Mouse (Mus musculus) limb, embryonic 14.5 days (tissue): Measurements from ENCODE around the gene Dus1l. TPM values are rescaled to one million over a fixed set of nuclear protein-coding genes. Genes with fewer than 3 reads are reported as not detected.
A peak's percentile ranks its signal among the peaks of the same experiment; 100 is the strongest.

Experiments
- ATAC-seq: fragments of 200-750 bp; cut with Nextera tagmentation; 2 replicates; pipeline ENCODE4 v1.8.0; 2017; ENCODE audit warnings: low read depth, moderate number of reproducible peaks, moderate TSS enrichment; ENCODE audit not compliant: low FRiP score
- DNase-seq: peaks from one replicate; pipeline ENCODE4 v3.0.0-alpha.2; 2015; ENCODE audit warnings: low spot score
- H3K27ac ChIP-seq: fragments of 300-500 bp; sonication (generic); replicated peaks from 2 replicates; pipeline ENCODE4 v1.5.1; 2014; ENCODE audit warnings: low read depth, mild to moderate bottlenecking, low read length, moderate library complexity, mixed read lengths
- H3K27me3 ChIP-seq: fragments of 300-500 bp; sonication (generic); 2 replicates; pipeline ENCODE4 v1.6.1; 2014; ENCODE audit warnings: low read length, mixed read lengths; ENCODE audit not compliant: control insufficient read depth, insufficient read depth
- H3K36me3 ChIP-seq: fragments of 300-500 bp; sonication (generic); 2 replicates; pipeline ENCODE4 v1.6.1; 2014; ENCODE audit warnings: mild to moderate bottlenecking, low read length, moderate library complexity, mixed read lengths; ENCODE audit not compliant: control insufficient read depth, insufficient read depth
- H3K4me1 ChIP-seq: fragments of 300-500 bp; sonication (generic); 2 replicates; pipeline ENCODE4 v1.6.1; 2014; ENCODE audit warnings: antibody characterized with exemption, low read length, mixed read lengths; ENCODE audit not compliant: control insufficient read depth, insufficient read depth
- H3K4me2 ChIP-seq: fragments of 300-500 bp; sonication (generic); replicated peaks from 2 replicates; pipeline ENCODE4 v1.6.1; 2014; ENCODE audit warnings: low read depth, mild to moderate bottlenecking, low read length, moderate library complexity; ENCODE audit not compliant: severe bottlenecking
- H3K4me3 ChIP-seq: fragments of 300-500 bp; sonication (generic); replicated peaks from 2 replicates; pipeline ENCODE4 v1.5.1; 2014; ENCODE audit warnings: low read length
- H3K9ac ChIP-seq: fragments of 300-500 bp; sonication (generic); 2 replicates; pipeline ENCODE4 v1.6.1; 2014; ENCODE audit warnings: mild to moderate bottlenecking, low read depth, low read length, moderate library complexity; ENCODE audit not compliant: severe bottlenecking
- H3K9me3 ChIP-seq: fragments of 300-500 bp; sonication (generic); 2 replicates; pipeline ENCODE4 v1.6.1; 2016; ENCODE audit warnings: low read length; ENCODE audit not compliant: control insufficient read depth
- POLR2A ChIP-seq: fragments of 200-500 bp; IDR thresholded peaks from 2 replicates; pipeline ENCODE4 v1.8.0; 2012; ENCODE audit warnings: inconsistent platforms, mild to moderate bottlenecking, moderate library complexity, borderline replicate concordance; ENCODE audit not compliant: insufficient read depth, insufficient read length; ENCODE audit errors: extremely low read depth
- WGBS: fragments of 180-500 bp; shearing (Covaris S2); extraction: QIAGEN DNeasy Blood & Tissue Kit; methylation state at CpG from one replicate; pipeline ENCODE4 v1.1.7; 2014; 5-methylcytosine and 5-hydroxymethylcytosine counted together
- polyA plus RNA-seq, 2 experiments: library from polyadenylated mRNA; depleted of rRNA in 1 of 2; stranded (reverse) in 1 of 2; unstranded in 1 of 2; fragments of >200 nt; fragmentation: Nextera tagmentation in 1 of 2; extraction: Ambion mirVana in 1 of 2; gene quantifications; 2 replicates each; pipeline versions ENCODE4 v1.2.1 to v1.2.3; 2012 to 2014

Dus1l gene
- polyA plus RNA-seq, 2 experiments: 55.8 to 63.4 TPM

- Histone ChIP-seq H3K27ac (no peak overlapping the region), H3K27me3 (no peaks in the 10 kb centered on the region), H3K4me3 (0 out of 2 replicates have a peak overlapping the region, but pooled peaks have one; percentile 89), H3K4me1 (peaks cover 23% of the 10 kb centered on the region), H3K9ac (0 out of 2 replicates have a peak overlapping the region, but pooled peaks have one; percentile 12), H3K4me2 (peak overlapping the region; percentile 72), H3K36me3 (peaks cover 57% of the 10 kb centered on the region), H3K9me3 (no peaks in the 10 kb centered on the region)
- ATAC-seq (no peak), DNase-seq (no peak)
- TF ChIP-seq POLR2A: no peak
- WGBS: 85% methylated on average over 14 of the region's 14 CpGs
Observed at GRCm38 (mm10) chr11:120821076-120821922, 25.1 kb upstream of the Dus1l start.

GRCm38 (mm10) chr11:120820546-120820945 lies 24.3 kb upstream of the Dus1l start:
- H3K4me3 ChIP-seq: no peak overlapping the region
- DNase-seq (no peak), ATAC-seq (no peak)
- TF ChIP-seq POLR2A: no peak
- no peaks in the 10 kb centered on the region for H3K9me3 ChIP-seq
- H3K4me1 ChIP-seq: peaks cover 20% of the 10 kb centered on the region
- no peak overlapping the region for H3K27ac ChIP-seq
- no peak overlapping the region for H3K4me2 ChIP-seq
- 0 out of 2 replicates have a peak overlapping the region, but pooled peaks have one; percentile 12 for H3K9ac ChIP-seq
- H3K27me3 ChIP-seq: no peaks in the 10 kb centered on the region
- WGBS: 92% methylated on average over 14 of the region's 14 CpGs
- H3K36me3 ChIP-seq: peaks cover 64% of the 10 kb centered on the region

- Histone ChIP-seq H3K27ac (no peak overlapping the region), H3K9ac (no peak overlapping the region), H3K4me2 (no peak overlapping the region), H3K4me3 (no peak overlapping the region), H3K4me1 (peaks cover 14% of the 10 kb centered on the region), H3K27me3 (no peaks in the 10 kb centered on the region), H3K36me3 (peaks cover 74% of the 10 kb centered on the region), H3K9me3 (no peaks in the 10 kb centered on the region)
- TF ChIP-seq POLR2A: no peak
- ATAC-seq (no peak), DNase-seq (no peak)
- 90% methylated on average over 6 of the region's 6 CpGs for WGBS
Observed at GRCm38 (mm10) chr11:120819556-120819955, 23.4 kb upstream of the Dus1l start.

GRCm38 (mm10) chr11:120818251-120818650 lies 22.0 kb upstream of the Dus1l start:
- DNase-seq: no peak
- H3K9ac ChIP-seq: no peak overlapping the region
- 97% methylated on average over 13 of the region's 13 CpGs for WGBS
- no peak overlapping the region for H3K4me2 ChIP-seq
- peaks cover 87% of the 10 kb centered on the region for H3K36me3 ChIP-seq
- no peak for TF ChIP-seq POLR2A
- H3K9me3 ChIP-seq: no peaks in the 10 kb centered on the region
- no peaks in the 10 kb centered on the region for H3K27me3 ChIP-seq
- no peak for ATAC-seq
- H3K27ac ChIP-seq: no peak overlapping the region
- H3K4me1 ChIP-seq: peaks cover 14% of the 10 kb centered on the region
- no peak overlapping the region for H3K4me3 ChIP-seq

- H3K36me3 ChIP-seq: peaks cover 96% of the 10 kb centered on the region
- no peak for TF ChIP-seq POLR2A
- no peaks in the 10 kb centered on the region for H3K9me3 ChIP-seq
- H3K4me3 ChIP-seq: no peak overlapping the region
- H3K27me3 ChIP-seq: no peaks in the 10 kb centered on the region
- 96% methylated on average over 6 of the region's 6 CpGs for WGBS
- peaks cover 9% of the 10 kb centered on the region for H3K4me1 ChIP-seq
- no peak overlapping the region for H3K4me2 ChIP-seq
- ATAC-seq: no peak
- no peak overlapping the region for H3K9ac ChIP-seq
- DNase-seq: no peak
- no peak overlapping the region for H3K27ac ChIP-seq
Observed at GRCm38 (mm10) chr11:120817358-120817757, 21.2 kb upstream of the Dus1l start.
